Mouse (Mus musculus): Measurements from ENCODE around the gene Cln6.
"Not testable (repeated sequence)": the region's sequence is repeated elsewhere in the genome, so short reads cannot be mapped to it uniquely, and the experiment has no call there.

The Cln6 gene

GRCm38 (mm10) chr9:62838506-62839171 is at the start of gene Cln6:
TSS of gene Cln6 (plus strand) at chr9:62838785.
- DNase-seq (ENCODE audit: low read depth) = peak; percentile 84

GRCm38 (mm10) chr9:62789856-62790255 is 48.7 kb upstream of the Cln6 start:
- DNase-seq (ENCODE audit: low read depth) = no peak

- DNase-seq (ENCODE audit: low read depth) = not testable (repeated sequence)
These were observed 39.4 kb upstream of the Cln6 start for GRCm38 (mm10) chr9:62799218-62799617.

- DNase-seq (ENCODE audit: low read depth) = no peak
These were observed 28.5 kb upstream of the Cln6 start for GRCm38 (mm10) chr9:62810095-62810494.

GRCm38 (mm10) chr9:62810543-62811515 is 27.8 kb upstream of the Cln6 start:
- peak; percentile 66 for DNase-seq (ENCODE audit: low read depth)

- DNase-seq (ENCODE audit: low read depth) = peak; percentile 92
These were observed 27.0 kb upstream of the Cln6 start, which contains the start of gene Fem1b for GRCm38 (mm10) chr9:62811516-62812121. TSS of gene Fem1b (minus strand) at chr9:62811934.

GRCm38 (mm10) chr9:62812216-62813049 is 26.2 kb upstream of the Cln6 start:
- DNase-seq (ENCODE audit: low read depth) = peak; percentile 37

- no peak for DNase-seq (ENCODE audit: low read depth)
These were observed 23.8 kb upstream of the Cln6 start for GRCm38 (mm10) chr9:62814751-62815150.

GRCm38 (mm10) chr9:62816323-62817098 is 22.1 kb upstream of the Cln6 start:
- no peak for DNase-seq (ENCODE audit: low read depth)

GRCm38 (mm10) chr9:62817099-62817571 is 21.4 kb upstream of the Cln6 start:
- peak; percentile 95 for DNase-seq (ENCODE audit: low read depth)

- peak; percentile 66 for DNase-seq (ENCODE audit: low read depth)
These were observed 20.6 kb upstream of the Cln6 start for GRCm38 (mm10) chr9:62817828-62818614.

- no peak for DNase-seq (ENCODE audit: low read depth)
These were observed 19.1 kb upstream of the Cln6 start for GRCm38 (mm10) chr9:62819494-62819893.

- not testable (repeated sequence) for DNase-seq (ENCODE audit: low read depth)
These were observed 18.7 kb upstream of the Cln6 start for GRCm38 (mm10) chr9:62819910-62820309.

- DNase-seq (ENCODE audit: low read depth) = no peak
These were observed 17.8 kb upstream of the Cln6 start for GRCm38 (mm10) chr9:62820829-62821228.

- no peak for DNase-seq (ENCODE audit: low read depth)
These were observed 16.8 kb upstream of the Cln6 start for GRCm38 (mm10) chr9:62821811-62822210.

GRCm38 (mm10) chr9:62825791-62826393 is 12.7 kb upstream of the Cln6 start:
- DNase-seq (ENCODE audit: low read depth) = no peak

GRCm38 (mm10) chr9:62826456-62826855 is 12.1 kb upstream of the Cln6 start:
- no peak for DNase-seq (ENCODE audit: low read depth)

- DNase-seq (ENCODE audit: low read depth) = peak; percentile 77
These were observed 10.5 kb upstream of the Cln6 start for GRCm38 (mm10) chr9:62827939-62828652.

- DNase-seq (ENCODE audit: low read depth) = peak; percentile 97
These were observed 9.9 kb upstream of the Cln6 start for GRCm38 (mm10) chr9:62828662-62829086.

All from NIH3T3 (cell line).